Mouse (Mus musculus) forebrain, postnatal 0 days (tissue): ENCODE data around the gene Armcx4. TPM values are rescaled to one million over a fixed set of nuclear protein-coding genes. Genes with fewer than 3 reads are reported as not detected.
"Not testable (repeated sequence)": the region's sequence is repeated elsewhere in the genome, so short reads cannot be mapped to it uniquely, and the experiment has no call there.

ENCODE experiments used
- ATAC-seq: fragments of 200-750 bp; cut with Nextera tagmentation; 2 replicates; pipeline ENCODE4 v1.8.0; 2017; ENCODE audit warnings: mild to moderate bottlenecking, moderate library complexity
- DNase-seq: peaks from one replicate; pipeline ENCODE4 v3.0.0-alpha.2; 2015
- H3K27ac ChIP-seq: fragments of 300-500 bp; sonication (generic); 2 replicates; pipeline ENCODE4 v1.5.1; 2014; ENCODE audit warnings: low read depth, mild to moderate bottlenecking, antibody characterized with exemption, low read length, moderate library complexity, mixed read lengths
- H3K27me3 ChIP-seq: fragments of 300-500 bp; sonication (generic); 2 replicates; pipeline ENCODE4 v1.6.1; 2014; ENCODE audit warnings: mild to moderate bottlenecking, low read length, mixed read lengths; ENCODE audit not compliant: insufficient read depth
- H3K36me3 ChIP-seq: fragments of 300-500 bp; sonication (generic); 2 replicates; pipeline ENCODE4 v1.6.1; 2014; ENCODE audit warnings: mild to moderate bottlenecking, moderate library complexity; ENCODE audit not compliant: insufficient read depth
- H3K4me1 ChIP-seq: fragments of 300-500 bp; sonication (generic); 2 replicates; pipeline ENCODE4 v1.6.1; 2014; ENCODE audit warnings: antibody characterized with exemption; ENCODE audit not compliant: insufficient read depth
- H3K4me2 ChIP-seq: fragments of 300-500 bp; sonication (generic); 2 replicates; pipeline ENCODE4 v1.6.1; 2014; ENCODE audit warnings: low read depth, mild to moderate bottlenecking, moderate library complexity
- H3K4me3 ChIP-seq: fragments of 300-500 bp; sonication (generic); 2 replicates; pipeline ENCODE4 v1.5.1; 2014; ENCODE audit warnings: low read depth, low read length, mixed read lengths
- H3K9ac ChIP-seq: fragments of 300-500 bp; sonication (generic); 2 replicates; pipeline ENCODE4 v1.6.1; 2014; ENCODE audit warnings: mild to moderate bottlenecking
- H3K9me3 ChIP-seq: fragments of 300-500 bp; sonication (generic); 2 replicates; pipeline ENCODE4 v1.6.1; 2016; ENCODE audit warnings: low read length
- CTCF ChIP-seq: sonication (generic); IDR thresholded peaks from 2 replicates; pipeline ENCODE4 v1.5.1; 2016; ENCODE audit warnings: antibody characterized with exemption, control low read depth, low read depth
- WGBS: fragments of 180-500 bp; shearing (Covaris S2); extraction: QIAGEN DNeasy Blood & Tissue Kit; methylation state at CpG from one replicate; pipeline ENCODE4 v1.1.7; 2014; 5-methylcytosine and 5-hydroxymethylcytosine counted together
- polyA plus RNA-seq: library from polyadenylated mRNA; unstranded; fragments of >200 nt; fragmentation: Nextera tagmentation; extraction: Ambion mirVana; gene quantifications from 2 replicates; pipeline ENCODE4 v1.2.1, GENCODE M21; 2015
- total RNA-seq: library from RNA; depleted of rRNA; stranded (reverse); fragments of >200 nt; gene quantifications from 2 replicates; pipeline ENCODE4 v1.2.3, GENCODE M21; 2014

The Armcx4 gene
- total and polyA plus RNA-seq, 2 experiments from 2014 or later: 5.9 to 26.6 TPM

- H3K4me2 ChIP-seq: no peak overlapping the region
- 36% methylated on average over 3 of the region's 3 CpGs for WGBS
- no peak overlapping the region for H3K4me3 ChIP-seq
- H3K9ac ChIP-seq: no peak overlapping the region
- no peaks in the 10 kb centered on the region for H3K27me3 ChIP-seq
- DNase-seq (no peak), ATAC-seq (no peak)
- no peaks in the 10 kb centered on the region for H3K36me3 ChIP-seq
- no peaks in the 10 kb centered on the region for H3K4me1 ChIP-seq
- TF ChIP-seq CTCF: no peak
- no peaks in the 10 kb centered on the region for H3K9me3 ChIP-seq
- no peak overlapping the region for H3K27ac ChIP-seq
Observed at GRCm38 (mm10) chrX:134716863-134717262, 30.5 kb downstream of the Armcx4 start.

- ATAC-seq (peak; percentile 97), DNase-seq (peak; percentile 88)
- peak within 1 kb of the TSS; percentile 50 for H3K4me3 ChIP-seq
- H3K36me3 ChIP-seq: no peaks in the 10 kb centered on the region
- H3K27ac ChIP-seq: peak within 1 kb of the TSS; percentile 94
- H3K9ac ChIP-seq: peak within 1 kb of the TSS; percentile 69
- H3K27me3 ChIP-seq: no peaks in the 10 kb centered on the region
- peak; percentile 39 for TF ChIP-seq CTCF
- 24% methylated on average over 16 of the region's 16 CpGs for WGBS
- peak within 1 kb of the TSS; percentile 49 for H3K4me2 ChIP-seq
- no peaks in the 10 kb centered on the region for H3K4me1 ChIP-seq
- H3K9me3 ChIP-seq: no peaks in the 10 kb centered on the region
Observed at GRCm38 (mm10) chrX:134717752-134718308, 31.5 kb downstream of the Armcx4 start, which contains the start of gene Armcx1. Armcx1 (plus strand) TSS chrX:134717963.

- peak overlapping the region; percentile 94 for H3K27ac ChIP-seq
- no peak for TF ChIP-seq CTCF
- peak; percentile 81 for DNase-seq
- H3K9ac ChIP-seq: peak overlapping the region; percentile 69
- H3K4me2 ChIP-seq: peak overlapping the region; percentile 49
- no peaks in the 10 kb centered on the region for H3K4me1 ChIP-seq
- no peaks in the 10 kb centered on the region for H3K9me3 ChIP-seq
- ATAC-seq: peak; percentile 87
- H3K4me3 ChIP-seq: peak overlapping the region; percentile 50
- 32% methylated on average over 14 of the region's 14 CpGs for WGBS
- H3K27me3 ChIP-seq: no peaks in the 10 kb centered on the region
- H3K36me3 ChIP-seq: no peaks in the 10 kb centered on the region
Observed at GRCm38 (mm10) chrX:134718524-134718923, 32.2 kb downstream of the Armcx4 start.

GRCm38 (mm10) chrX:134723762-134724161 is 37.4 kb downstream of the Armcx4 start:
- H3K36me3 ChIP-seq, H3K9ac ChIP-seq, H3K27ac ChIP-seq, H3K4me3 ChIP-seq, H3K4me2 ChIP-seq, ATAC-seq, H3K9me3 ChIP-seq, DNase-seq, H3K4me1 ChIP-seq, H3K27me3 ChIP-seq: not testable (repeated sequence)
- whole genome bisulfite sequencing: 38% methylated on average over 2 of the region's 2 CpGs

GRCm38 (mm10) chrX:134729778-134730177 is 43.5 kb downstream of the Armcx4 start:
- Histone ChIP-seq H3K4me1 (no peaks in the 10 kb centered on the region), H3K4me3 (no peak overlapping the region), H3K9me3 (no peaks in the 10 kb centered on the region), H3K9ac (no peak overlapping the region), H3K27me3 (no peaks in the 10 kb centered on the region), H3K36me3 (no peaks in the 10 kb centered on the region), H3K27ac (no peak overlapping the region), H3K4me2 (no peak overlapping the region)
- TF ChIP-seq CTCF: peak; percentile 75
- peak; percentile 48 for DNase-seq
- 37% methylated on average over 4 of the region's 4 CpGs for WGBS
- ATAC-seq: peak; percentile 48; the same call in 1 of the 2 replicates

GRCm38 (mm10) chrX:134737796-134738195 is 51.5 kb downstream of the Armcx4 start:
- Histone ChIP-seq H3K27ac (no peak overlapping the region), H3K9me3 (no peaks in the 10 kb centered on the region), H3K4me2 (no peak overlapping the region), H3K4me3 (no peak overlapping the region), H3K9ac (no peak overlapping the region), H3K27me3 (no peaks in the 10 kb centered on the region), H3K36me3 (no peaks in the 10 kb centered on the region), H3K4me1 (no peaks in the 10 kb centered on the region)
- no peak for ATAC-seq
- no peak for DNase-seq
- TF ChIP-seq CTCF: no peak
- WGBS: 94% methylated on average over 1 of the region's 1 CpGs

- H3K4me2 ChIP-seq: no peak overlapping the region
- H3K27ac ChIP-seq: no peak overlapping the region
- H3K4me3 ChIP-seq: no peak overlapping the region
- H3K36me3 ChIP-seq: no peaks in the 10 kb centered on the region
- H3K9me3 ChIP-seq: no peaks in the 10 kb centered on the region
- no peak for TF ChIP-seq CTCF
- no peaks in the 10 kb centered on the region for H3K4me1 ChIP-seq
- WGBS: 65% methylated on average over 4 of the region's 4 CpGs
- no peak overlapping the region for H3K9ac ChIP-seq
- DNase-seq (no peak), ATAC-seq (no peak)
- H3K27me3 ChIP-seq: no peaks in the 10 kb centered on the region
Observed at GRCm38 (mm10) chrX:134739160-134739559, 52.8 kb downstream of the Armcx4 start.
